Mouse (Mus musculus) MEL-GATA-1-ER (cell line): ENCODE measurements around the gene B4galt3.
"Not testable (repeated sequence)": the region's sequence is repeated elsewhere in the genome, so short reads cannot be mapped to it uniquely, and the experiment has no call there.

ENCODE experiments used
- DNase-seq: peaks from one replicate; pipeline ENCODE4 v3.0.0-alpha.2; 2012; ENCODE audit warnings: low read depth; ENCODE audit errors: extremely low read depth

Gene B4galt3

GRCm38 (mm10) chr1:171283188-171284160, 13.3 kb downstream of the B4galt3 start:
- DNase-seq, result no peak

GRCm38 (mm10) chr1:171284491-171284890, 14.4 kb downstream of the B4galt3 start:
- no peak for DNase-seq

- no peak for DNase-seq
Observed at GRCm38 (mm10) chr1:171285096-171285892, 15.2 kb downstream of the B4galt3 start.

- no peak for DNase-seq
Observed at GRCm38 (mm10) chr1:171286517-171286916, 16.4 kb downstream of the B4galt3 start.

- DNase-seq, result peak; percentile 66
Observed at GRCm38 (mm10) chr1:171287136-171288081, 17.3 kb downstream of the B4galt3 start, which contains the start of gene Usp21. Usp21 (minus strand) TSS chr1:171287991.

GRCm38 (mm10) chr1:171288328-171288727, 18.2 kb downstream of the B4galt3 start:
- no peak for DNase-seq

- no peak for DNase-seq
Observed at GRCm38 (mm10) chr1:171293351-171293750, 23.2 kb downstream of the B4galt3 start.

GRCm38 (mm10) chr1:171293906-171294297, 23.8 kb downstream of the B4galt3 start:
- DNase-seq, result no peak

- peak; percentile 85 for DNase-seq
Observed at GRCm38 (mm10) chr1:171294298-171295062, 24.4 kb downstream of the B4galt3 start, which contains the start of gene Ufc1. Ufc1 (minus strand) TSS chr1:171295024.

GRCm38 (mm10) chr1:171295063-171295402, 24.9 kb downstream of the B4galt3 start:
- no peak for DNase-seq

- DNase-seq, result no peak
Observed at GRCm38 (mm10) chr1:171298226-171298625, 28.1 kb downstream of the B4galt3 start.

GRCm38 (mm10) chr1:171306157-171306556, 36.0 kb downstream of the B4galt3 start:
- DNase-seq, result not testable (repeated sequence)

GRCm38 (mm10) chr1:171309321-171309720, 39.2 kb downstream of the B4galt3 start:
- no peak for DNase-seq

GRCm38 (mm10) chr1:171319748-171320147, 49.6 kb downstream of the B4galt3 start:
- DNase-seq, result no peak

- DNase-seq, result no peak
Observed at GRCm38 (mm10) chr1:171320151-171320550, 50.0 kb downstream of the B4galt3 start.

GRCm38 (mm10) chr1:171321415-171321814, 51.3 kb downstream of the B4galt3 start:
- DNase-seq, result no peak

GRCm38 (mm10) chr1:171322012-171322411, 51.9 kb downstream of the B4galt3 start:
- no peak for DNase-seq

- no peak for DNase-seq
Observed at GRCm38 (mm10) chr1:171325571-171325970, 55.4 kb downstream of the B4galt3 start.
